Mouse (Mus musculus): ENCODE measurements at regions not wholly inside any gene's neighbourhood (a gene's known extent, or its start where the extent isn't known, plus 50 kb on each side); places are given as distances from the start of the nearest gene placed in this dataset.

GRCm38 (mm10) chr19:59590021-59590420, 131.8 kb downstream of the Emx2 start:
- no peak overlapping the region for H3K4me3 ChIP-seq
- H3K27ac ChIP-seq, result no peak overlapping the region
- 97% methylated on average over 3 of the region's 3 CpGs for WGBS
- no peak for ATAC-seq (ENCODE audit: low FRiP score, low read depth)
- no peak overlapping the region for H3K4me2 ChIP-seq (replicated peaks)
- no peaks in the 10 kb centered on the region for H3K9me3 ChIP-seq
- H3K4me1 ChIP-seq, result peaks cover 27% of the 10 kb centered on the region
- H3K27me3 ChIP-seq, result no peaks in the 10 kb centered on the region
- no peak overlapping the region for H3K9ac ChIP-seq
- H3K36me3 ChIP-seq, result no peaks in the 10 kb centered on the region

GRCm38 (mm10) chr19:59592060-59592459, 133.9 kb downstream of the Emx2 start:
- Histone ChIP-seq H3K4me2 (replicated peaks) (no peak overlapping the region), H3K27ac (no peak overlapping the region), H3K27me3 (no peaks in the 10 kb centered on the region), H3K4me3 (no peak overlapping the region), H3K36me3 (no peaks in the 10 kb centered on the region), H3K4me1 (peaks cover 12% of the 10 kb centered on the region), H3K9ac (no peak overlapping the region), H3K9me3 (no peaks in the 10 kb centered on the region)
- no peak for ATAC-seq (ENCODE audit: low FRiP score, low read depth)
- WGBS, result 65% methylated on average over 3 of the region's 3 CpGs

- Histone ChIP-seq H3K4me3 (no peak overlapping the region), H3K36me3 (no peaks in the 10 kb centered on the region), H3K27ac (no peak overlapping the region), H3K9ac (no peak overlapping the region), H3K4me1 (no peaks in the 10 kb centered on the region), H3K4me2 (replicated peaks) (no peak overlapping the region), H3K9me3 (no peaks in the 10 kb centered on the region), H3K27me3 (peaks cover 10% of the 10 kb centered on the region; the same call in 1 of the 2 replicates)
- no peak for ATAC-seq (ENCODE audit: low FRiP score, low read depth)
- WGBS, result 77% methylated on average over 6 of the region's 6 CpGs
Observed at GRCm38 (mm10) chr19:59624288-59624795, 166.2 kb downstream of the Emx2 start.

- Histone ChIP-seq H3K27me3 (peaks cover 12% of the 10 kb centered on the region; the same call in 1 of the 2 replicates), H3K4me2 (replicated peaks) (no peak overlapping the region), H3K27ac (no peak overlapping the region), H3K9me3 (no peaks in the 10 kb centered on the region), H3K4me3 (no peak overlapping the region), H3K36me3 (no peaks in the 10 kb centered on the region), H3K9ac (no peak overlapping the region), H3K4me1 (no peaks in the 10 kb centered on the region)
- 33% methylated on average over 3 of the region's 3 CpGs for WGBS
- ATAC-seq (ENCODE audit: low FRiP score, low read depth), result no peak
Observed at GRCm38 (mm10) chr19:59627681-59628080, 169.5 kb downstream of the Emx2 start.

GRCm38 (mm10) chr19:59628296-59629160, 170.4 kb downstream of the Emx2 start:
- Histone ChIP-seq H3K36me3 (no peaks in the 10 kb centered on the region), H3K27ac (no peak overlapping the region), H3K4me3 (no peak overlapping the region), H3K4me2 (replicated peaks) (no peak overlapping the region), H3K9ac (no peak overlapping the region), H3K4me1 (no peaks in the 10 kb centered on the region), H3K27me3 (peaks cover 15% of the 10 kb centered on the region; the same call in 1 of the 2 replicates), H3K9me3 (no peaks in the 10 kb centered on the region)
- WGBS, result 54% methylated on average over 15 of the region's 15 CpGs
- ATAC-seq (ENCODE audit: low FRiP score, low read depth), result no peak

GRCm38 (mm10) chr19:59629161-59629445, 170.9 kb downstream of the Emx2 start:
- no peak overlapping the region for H3K27ac ChIP-seq
- no peak overlapping the region for H3K4me3 ChIP-seq
- H3K4me2 ChIP-seq (replicated peaks), result no peak overlapping the region
- ATAC-seq (ENCODE audit: low FRiP score, low read depth), result no peak
- H3K36me3 ChIP-seq, result no peaks in the 10 kb centered on the region
- H3K4me1 ChIP-seq, result no peaks in the 10 kb centered on the region
- H3K9ac ChIP-seq, result no peak overlapping the region
- WGBS, result 86% methylated on average over 2 of the region's 2 CpGs
- H3K9me3 ChIP-seq, result no peaks in the 10 kb centered on the region
- H3K27me3 ChIP-seq, result peaks cover 15% of the 10 kb centered on the region; the same call in 1 of the 2 replicates

GRCm38 (mm10) chr19:59630095-59630494, 171.9 kb downstream of the Emx2 start:
- no peak overlapping the region for H3K4me2 ChIP-seq (replicated peaks)
- ATAC-seq (ENCODE audit: low FRiP score, low read depth), result no peak
- H3K9me3 ChIP-seq, result no peaks in the 10 kb centered on the region
- peaks cover 17% of the 10 kb centered on the region; the same call in 1 of the 2 replicates for H3K27me3 ChIP-seq
- 57% methylated on average over 8 of the region's 8 CpGs for WGBS
- H3K4me3 ChIP-seq, result no peak overlapping the region
- peaks cover 2% of the 10 kb centered on the region; the same call in 1 of the 2 replicates for H3K4me1 ChIP-seq
- no peak overlapping the region for H3K9ac ChIP-seq
- H3K27ac ChIP-seq, result no peak overlapping the region
- H3K36me3 ChIP-seq, result no peaks in the 10 kb centered on the region

- Histone ChIP-seq H3K9me3 (no peaks in the 10 kb centered on the region), H3K4me1 (peaks cover 9% of the 10 kb centered on the region), H3K4me3 (no peak overlapping the region), H3K36me3 (no peaks in the 10 kb centered on the region), H3K9ac (no peak overlapping the region), H3K4me2 (replicated peaks) (no peak overlapping the region), H3K27ac (no peak overlapping the region), H3K27me3 (peaks cover 17% of the 10 kb centered on the region; the same call in 1 of the 2 replicates)
- WGBS, result 47% methylated on average over 4 of the region's 4 CpGs
- ATAC-seq (ENCODE audit: low FRiP score, low read depth), result no peak
Observed at GRCm38 (mm10) chr19:59630706-59631105, 172.5 kb downstream of the Emx2 start.

GRCm38 (mm10) chr19:59631541-59631940, 173.4 kb downstream of the Emx2 start:
- Histone ChIP-seq H3K9ac (no peak overlapping the region), H3K27me3 (peaks cover 17% of the 10 kb centered on the region; the same call in 1 of the 2 replicates), H3K4me1 (peaks cover 17% of the 10 kb centered on the region), H3K27ac (no peak overlapping the region), H3K9me3 (no peaks in the 10 kb centered on the region), H3K36me3 (no peaks in the 10 kb centered on the region), H3K4me3 (no peak overlapping the region), H3K4me2 (replicated peaks) (no peak overlapping the region)
- no peak for ATAC-seq (ENCODE audit: low FRiP score, low read depth)
- 85% methylated on average over 1 of the region's 1 CpGs for WGBS

- Histone ChIP-seq H3K27ac (no peak overlapping the region), H3K9me3 (no peaks in the 10 kb centered on the region), H3K4me1 (peaks cover 27% of the 10 kb centered on the region), H3K9ac (no peak overlapping the region), H3K27me3 (peaks cover 10% of the 10 kb centered on the region; the same call in 1 of the 2 replicates), H3K4me2 (replicated peaks) (no peak overlapping the region; the same call in 1 of the 2 replicates), H3K4me3 (no peak overlapping the region), H3K36me3 (no peaks in the 10 kb centered on the region)
- 11% methylated on average over 8 of the region's 8 CpGs for WGBS
- 0 out of 2 replicates have a peak, but pooled peaks have one; percentile 59 for ATAC-seq (ENCODE audit: low FRiP score, low read depth)
Observed at GRCm38 (mm10) chr19:59636271-59636670, 178.1 kb downstream of the Emx2 start.

- WGBS, result 80% methylated on average over 3 of the region's 3 CpGs
- 0 out of 2 replicates have a peak, but pooled peaks cover 4% of the 10 kb centered on the region for H3K27me3 ChIP-seq
- ATAC-seq (ENCODE audit: low FRiP score, low read depth), result no peak
Observed at GRCm38 (mm10) chr19:59642606-59643005, 184.4 kb downstream of the Emx2 start.

GRCm38 (mm10) chr19:59646231-59646630, 188.1 kb downstream of the Emx2 start:
- H3K36me3 ChIP-seq, result no peaks in the 10 kb centered on the region
- no peak; the same call in 1 of the 2 replicates for ATAC-seq (ENCODE audit: low FRiP score, low read depth)
- WGBS, result 48% methylated on average over 8 of the region's 8 CpGs
- H3K4me2 ChIP-seq (replicated peaks), result peak overlapping the region; percentile 34
- H3K27ac ChIP-seq, result no peak overlapping the region
- no peak overlapping the region for H3K4me3 ChIP-seq
- no peak overlapping the region for H3K9ac ChIP-seq
- peaks cover 8% of the 10 kb centered on the region; the same call in 1 of the 2 replicates for H3K27me3 ChIP-seq
- peaks cover 19% of the 10 kb centered on the region for H3K4me1 ChIP-seq
- H3K9me3 ChIP-seq, result no peaks in the 10 kb centered on the region

More at GRCm38 (mm10) chr19:59642606-59643005, 184.4 kb downstream of the Emx2 start:
- no peak overlapping the region for H3K4me2 ChIP-seq (replicated peaks)
- H3K27ac ChIP-seq, result no peak overlapping the region
- H3K4me3 ChIP-seq, result no peak overlapping the region
- H3K4me1 ChIP-seq, result peaks cover 14% of the 10 kb centered on the region
- no peaks in the 10 kb centered on the region for H3K36me3 ChIP-seq
- no peaks in the 10 kb centered on the region for H3K9me3 ChIP-seq
- H3K9ac ChIP-seq, result no peak overlapping the region

Data from limb, embryonic 13.5 days (tissue).